Mouse (Mus musculus) myocyte (in vitro differentiated cells): Measurements from ENCODE around the gene Aanat.

Source experiments
- E2F4 ChIP-seq: IDR thresholded peaks from one replicate; pipeline ENCODE4 v1.6.1; 2011; ENCODE audit warnings: mild to moderate bottlenecking, control low read depth, moderate library complexity; ENCODE audit not compliant: insufficient read depth
- POLR2A ChIP-seq: IDR thresholded peaks from one replicate; pipeline ENCODE4 v1.6.1; 2011; ENCODE audit warnings: low read depth, mild to moderate bottlenecking, control low read depth, moderate library complexity; ENCODE audit not compliant: insufficient read length
- POLR2AphosphoS2 ChIP-seq: IDR thresholded peaks from one replicate; pipeline ENCODE4 v1.6.1; 2011; ENCODE audit warnings: low read depth, control low read depth; ENCODE audit not compliant: insufficient read length
- SRF ChIP-seq: IDR thresholded peaks from one replicate; pipeline ENCODE4 v1.6.1; 2011; ENCODE audit warnings: low read depth; ENCODE audit not compliant: control insufficient read depth, insufficient read length
- TCF12 ChIP-seq: IDR thresholded peaks from one replicate; pipeline ENCODE4 v1.6.1; 2011; ENCODE audit warnings: mild to moderate bottlenecking, control low read depth; ENCODE audit not compliant: poor library complexity, insufficient read depth, severe bottlenecking
- USF1 ChIP-seq: IDR thresholded peaks from one replicate; pipeline ENCODE4 v1.6.1; 2011; ENCODE audit warnings: low read depth, mild to moderate bottlenecking, control low read depth, moderate library complexity

GRCm38 (mm10) chr11:116598193-116598592 lies 12.0 kb downstream of the Aanat start:
- TF ChIP-seq POLR2A (no peak), SRF (no peak), USF1 (no peak), E2F4 (no peak), POLR2AphosphoS2 (no peak), TCF12 (no peak)
